In the genomic region with DNA sequence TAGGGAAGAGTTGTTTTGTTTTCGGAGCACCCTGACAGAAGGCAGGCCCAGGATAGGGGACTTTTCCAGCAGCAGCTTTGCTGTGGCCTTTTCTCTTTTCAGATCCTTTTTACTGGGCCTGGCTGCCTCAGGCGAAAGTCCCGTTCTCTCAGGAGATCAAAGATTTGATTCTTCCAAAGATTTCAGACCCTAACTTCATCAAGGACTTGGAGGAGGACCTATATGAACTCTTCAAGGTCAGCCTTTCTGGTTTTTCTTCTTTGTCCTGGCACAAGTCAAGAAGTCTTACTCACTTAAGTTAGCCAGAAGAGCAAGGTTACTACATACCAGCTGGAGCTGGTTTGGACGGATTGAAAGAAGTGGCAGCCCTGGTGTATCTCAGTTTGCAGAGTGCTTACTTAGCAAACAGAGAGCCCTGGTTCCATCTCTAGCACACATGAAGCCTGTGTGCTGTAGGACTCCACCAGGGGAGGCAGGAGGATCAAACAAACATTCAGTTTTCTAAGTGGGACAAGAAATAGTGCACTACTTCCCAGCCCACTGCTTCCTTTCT, we compare ENCODE assay signal across 29 mouse cellular contexts. TPM values are rescaled to one million over a fixed set of nuclear protein-coding genes. Genes with fewer than 3 reads are reported as not detected.
DNase-seq lines count a peak whose midpoint lies in the region; ATAC-seq and TF ChIP-seq lines count a peak whose summit lies in the region.
"Had no signal": no experiment of that assay in that cellular context is flagged by ENCODE, and none has a peak within 500 bp of the region (broad histone marks: within the 10 kb centered on the region; RNA-seq: fewer than 3 reads in every experiment).

No protein-coding gene starts in this region.

- no peak overlapping the region for H3K9ac ChIP-seq in lung, postnatal 0 days (replicated peaks; ENCODE audit: low read depth)
- no peak overlapping the region for H3K9ac ChIP-seq in stomach, embryonic 16.5 days (ENCODE audit: low read length)
- H3K9ac ChIP-seq: embryonic facial prominence, embryonic 12.5 days; embryonic facial prominence, embryonic 15.5 days; forebrain, postnatal 0 days; heart, embryonic 13.5 days; hindbrain, embryonic 14.5 days had no signal

- TF ChIP-seq CTCF in lung, postnatal 0 days (IDR thresholded peaks at IDR 0.05): peak; percentile 34

- no peaks in the 10 kb centered on the region for H3K27me3 ChIP-seq in lung, postnatal 0 days (replicated peaks; ENCODE audit: insufficient read depth, low read length)
- no peaks in the 10 kb centered on the region for H3K27me3 ChIP-seq in stomach, embryonic 16.5 days (ENCODE audit: control insufficient read depth, insufficient read depth, low read length)
- H3K27me3 ChIP-seq: CH12.LX; embryonic facial prominence, embryonic 12.5 days; embryonic facial prominence, embryonic 15.5 days; heart, embryonic 13.5 days; Patski had no signal

- ATAC-seq in lung, postnatal 0 days: peak; percentile 91
- ATAC-seq in stomach, embryonic 16.5 days (ENCODE audit: insufficient read depth, low FRiP score): no peak
- ATAC-seq: forebrain, embryonic 14.5 days; forebrain, postnatal 0 days; Patski had no signal

- H3K9me3 ChIP-seq in lung, postnatal 0 days (ENCODE audit: low read length): no peaks in the 10 kb centered on the region
- no peaks in the 10 kb centered on the region for H3K9me3 ChIP-seq in stomach, embryonic 16.5 days (replicated peaks; ENCODE audit: control insufficient read depth, low read length)
- H3K9me3 ChIP-seq: embryonic facial prominence, embryonic 12.5 days; embryonic facial prominence, embryonic 15.5 days; G1E; heart, embryonic 10.5 days; heart, embryonic 13.5 days had no signal

- H3K4me2 ChIP-seq in lung, postnatal 0 days (replicated peaks; ENCODE audit: low read depth, low read length): no peak overlapping the region
- no peak overlapping the region for H3K4me2 ChIP-seq in stomach, embryonic 16.5 days (ENCODE audit: low read depth, low read length)
- H3K4me2 ChIP-seq: embryonic facial prominence, embryonic 12.5 days; embryonic facial prominence, embryonic 15.5 days; heart, embryonic 13.5 days; hindbrain, embryonic 14.5 days had no signal

- H3K27ac ChIP-seq in lung, postnatal 0 days (ENCODE audit: low read length): peak overlapping the region; percentile 69
- H3K27ac ChIP-seq in stomach, embryonic 16.5 days (ENCODE audit: low read length): peak overlapping the region; percentile 7; the same call in 1 of the 2 replicates
- H3K27ac ChIP-seq: embryonic facial prominence, embryonic 12.5 days; embryonic facial prominence, embryonic 15.5 days; heart, adult 2 months; heart, embryonic 10.5 days; heart, embryonic 13.5 days; hindbrain, embryonic 14.5 days had no signal

- no peaks in the 10 kb centered on the region for H3K36me3 ChIP-seq in lung, postnatal 0 days (ENCODE audit: insufficient read depth, low read length)
- peaks cover 18% of the 10 kb centered on the region for H3K36me3 ChIP-seq in stomach, embryonic 16.5 days (ENCODE audit: control insufficient read depth, insufficient read depth, low read length)

- DNase-seq in lung, adult 18-20 months: peak; percentile 51 to 74
- no peak for DNase-seq in lung, postnatal 10 days
- DNase-seq in ZHBTc4 (ENCODE audit: low read depth, low spot score): peak; percentile 56
- peak; percentile 87 for DNase-seq in lung, postnatal 0 days (ENCODE audit: low spot score)
- DNase-seq in urinary bladder, adult 2 months (ENCODE audit: low spot score): no peak
- no peak for DNase-seq in frontal cortex, postnatal 36 days (ENCODE audit: low spot score in 2 of 2)
- DNase-seq: adrenal gland, adult 2 months; adrenal gland, postnatal 14 days; B cell, adult 2 months; cerebellum, adult 11 months; cerebellum, adult 2 months; cerebellum, adult 9-11 months; cerebellum, postnatal 25 days; forebrain, postnatal 0 days; gastrocnemius, postnatal 10 days; gastrocnemius, postnatal 36 days; heart, adult 2 months; heart, postnatal 14 days; heart, postnatal 4 days had no signal

- H3K4me1 ChIP-seq in lung, postnatal 0 days (ENCODE audit: insufficient read depth, low read depth, low read length): 0 out of 2 replicates have a peak, but pooled peaks cover 2% of the 10 kb centered on the region
- H3K4me1 ChIP-seq in stomach, embryonic 16.5 days (ENCODE audit: control insufficient read depth, insufficient read depth, low read length): 0 out of 2 replicates have a peak, but pooled peaks cover 3% of the 10 kb centered on the region
- H3K4me1 ChIP-seq: embryonic facial prominence, embryonic 12.5 days; heart, embryonic 10.5 days; heart, embryonic 13.5 days had no signal

- H3K4me3 ChIP-seq in lung, postnatal 0 days (ENCODE audit: low read depth, low read length): no peak overlapping the region
- H3K4me3 ChIP-seq in stomach, embryonic 16.5 days (replicated peaks; ENCODE audit: low read length): no peak overlapping the region
- H3K4me3 ChIP-seq: embryonic facial prominence, embryonic 12.5 days; embryonic facial prominence, embryonic 15.5 days; heart, adult 2 months; heart, embryonic 10.5 days; heart, embryonic 13.5 days had no signal

- WGBS in lung, postnatal 0 days: 59% methylated on average over 4 of the region's 4 CpGs
- 79% methylated on average over 4 of the region's 4 CpGs for WGBS in stomach, embryonic 16.5 days

- TF ChIP-seq EP300 in lung, postnatal 0 days (IDR thresholded peaks at IDR 0.05): peak; percentile 17; the same call in 1 of the 2 replicates

RNA-seq across cellular contexts. Expression of a gene that starts 13.0 kb away (rescaled TPM):
- 114 and 135 TPM in 2 replicates for polyA plus RNA-seq in lung, postnatal 0 days (2015; fragmentation: Nextera tagmentation; extraction: Ambion mirVana)
- polyA plus RNA-seq in stomach, embryonic 16.5 days (2015; fragmentation: Nextera tagmentation; extraction: Ambion mirVana): 52.4 and 63.5 TPM in 2 replicates
- 28.6 and 29.1 TPM in 2 replicates for polyA plus RNA-seq in urinary bladder, adult 2 months (2012; rRNA removed)

RNA-seq across cellular contexts. Expression of a gene that starts 25.6 kb away (rescaled TPM):
- 24.2 and 24.6 TPM in 2 replicates for polyA plus RNA-seq in lung, postnatal 0 days (2015; fragmentation: Nextera tagmentation; extraction: Ambion mirVana)
- 6.8 and 7.0 TPM in 2 replicates for polyA plus RNA-seq in stomach, embryonic 16.5 days (2015; fragmentation: Nextera tagmentation; extraction: Ambion mirVana)
- polyA plus RNA-seq in urinary bladder, adult 2 months (2012; rRNA removed): 26.0 and 26.4 TPM in 2 replicates

RNA-seq across cellular contexts. Expression of a gene that starts 29.7 kb away (rescaled TPM):
- polyA plus RNA-seq in lung, postnatal 0 days (2015; fragmentation: Nextera tagmentation; extraction: Ambion mirVana): 5.5 and 5.8 TPM in 2 replicates
- polyA plus RNA-seq in stomach, embryonic 16.5 days (2015; fragmentation: Nextera tagmentation; extraction: Ambion mirVana): 15.3 and 16.0 TPM in 2 replicates
- polyA plus RNA-seq in urinary bladder, adult 2 months (2012; rRNA removed): 7.4 and 8.7 TPM in 2 replicates

RNA-seq across cellular contexts. Expression of a gene that starts 31.3 kb away (rescaled TPM):
- polyA plus RNA-seq in lung, postnatal 0 days (2015; fragmentation: Nextera tagmentation; extraction: Ambion mirVana): 23.0 and 23.1 TPM in 2 replicates
- polyA plus RNA-seq in stomach, embryonic 16.5 days (2015; fragmentation: Nextera tagmentation; extraction: Ambion mirVana): 8.7 and 8.9 TPM in 2 replicates
- 186 and 267 TPM in 2 replicates for polyA plus RNA-seq in urinary bladder, adult 2 months (2012; rRNA removed)
- polyA plus RNA-seq: G1E had no signal

RNA-seq across cellular contexts. Expression of a gene that starts 47.9 kb away (rescaled TPM):
- 25.3 and 27.7 TPM in 2 replicates for polyA plus RNA-seq in lung, postnatal 0 days (2015; fragmentation: Nextera tagmentation; extraction: Ambion mirVana)
- 23.8 and 24.5 TPM in 2 replicates for polyA plus RNA-seq in stomach, embryonic 16.5 days (2015; fragmentation: Nextera tagmentation; extraction: Ambion mirVana)
- polyA plus RNA-seq in urinary bladder, adult 2 months (2012; rRNA removed): 43.3 and 50.3 TPM in 2 replicates

Comparison
In these comparisons a context has a peak if more than half of its experiments do, and no peak if none do; other contexts are left out.
1. DNase-seq: peak in lung, adult 18-20 months (2 of 2), ZHBTc4 (single experiment) and lung, postnatal 0 days (single experiment); none in lung, postnatal 10 days (single experiment), urinary bladder, adult 2 months (single experiment) and frontal cortex, postnatal 36 days (0 of 2).